In genomic region chr1:36920726-36921125, GRCm38 (mm10) we compare ENCODE assay signal across 7 mouse cellular contexts. TPM values are rescaled to one million over a fixed set of nuclear protein-coding genes. Genes with fewer than 3 reads are reported as not detected.
DNase-seq lines count a peak whose midpoint lies in the region; ATAC-seq lines count a peak whose summit lies in the region.

No protein-coding gene starts in this region.

- H3K9ac ChIP-seq in midbrain, embryonic 12.5 days (replicated peaks) = no peak overlapping the region
- no peak overlapping the region for H3K9ac ChIP-seq in midbrain, embryonic 13.5 days (replicated peaks)
- H3K9ac ChIP-seq in intestine, embryonic 14.5 days (ENCODE audit: low read length) = no peak overlapping the region

- peak; percentile 31 for DNase-seq in gastrocnemius, postnatal 25 days
- DNase-seq in intestine, embryonic 14.5 days (ENCODE audit: low spot score) = no peak
- peak; percentile 52 for DNase-seq in skeletal muscle tissue, adult 2 months (ENCODE audit: low read depth, low spot score)
- DNase-seq in urinary bladder, adult 2 months (ENCODE audit: low spot score) = no peak
- no peak for DNase-seq in retina, postnatal 1 day

- H3K4me2 ChIP-seq in midbrain, embryonic 12.5 days (replicated peaks) = no peak overlapping the region
- no peak overlapping the region for H3K4me2 ChIP-seq in midbrain, embryonic 13.5 days (replicated peaks)
- H3K4me2 ChIP-seq in intestine, embryonic 14.5 days (ENCODE audit: low read length) = no peak overlapping the region

- no peaks in the 10 kb centered on the region for H3K27me3 ChIP-seq in midbrain, embryonic 12.5 days
- H3K27me3 ChIP-seq in midbrain, embryonic 13.5 days = no peaks in the 10 kb centered on the region
- H3K27me3 ChIP-seq in intestine, embryonic 14.5 days (replicated peaks; ENCODE audit: control insufficient read depth, insufficient read depth, low read length) = no peaks in the 10 kb centered on the region

- ATAC-seq in midbrain, embryonic 12.5 days (ENCODE audit: low FRiP score, low read depth) = no peak
- no peak for ATAC-seq in midbrain, embryonic 13.5 days
- ATAC-seq in intestine, embryonic 14.5 days (replicated peaks; ENCODE audit: low FRiP score, low TSS enrichment, low read depth) = no peak

- no peak overlapping the region for H3K4me3 ChIP-seq in midbrain, embryonic 12.5 days
- H3K4me3 ChIP-seq in midbrain, embryonic 13.5 days (replicated peaks) = no peak overlapping the region
- H3K4me3 ChIP-seq in intestine, embryonic 14.5 days (ENCODE audit: low read depth, low read length) = no peak overlapping the region

- 72% methylated on average over 4 of the region's 4 CpGs for WGBS in midbrain, embryonic 12.5 days
- 77% methylated on average over 4 of the region's 4 CpGs for WGBS in midbrain, embryonic 13.5 days
- 37% methylated on average over 4 of the region's 4 CpGs for WGBS in intestine, embryonic 14.5 days

- H3K4me1 ChIP-seq in midbrain, embryonic 12.5 days = peaks cover 34% of the 10 kb centered on the region
- H3K4me1 ChIP-seq in midbrain, embryonic 13.5 days (replicated peaks) = peaks cover 44% of the 10 kb centered on the region
- peaks cover 47% of the 10 kb centered on the region for H3K4me1 ChIP-seq in intestine, embryonic 14.5 days (replicated peaks; ENCODE audit: control insufficient read depth, insufficient read depth, low read length)

- H3K9me3 ChIP-seq in midbrain, embryonic 12.5 days = no peaks in the 10 kb centered on the region
- no peaks in the 10 kb centered on the region for H3K9me3 ChIP-seq in midbrain, embryonic 13.5 days
- H3K9me3 ChIP-seq in intestine, embryonic 14.5 days (ENCODE audit: control insufficient read depth, low read length) = no peaks in the 10 kb centered on the region

- H3K27ac ChIP-seq in midbrain, embryonic 12.5 days (replicated peaks) = 0 out of 2 replicates have a peak overlapping the region, but pooled peaks have one; percentile 30
- no peak overlapping the region for H3K27ac ChIP-seq in midbrain, embryonic 13.5 days
- H3K27ac ChIP-seq in intestine, embryonic 14.5 days (ENCODE audit: low read depth) = peak overlapping the region; percentile 72

- H3K36me3 ChIP-seq in midbrain, embryonic 12.5 days = no peaks in the 10 kb centered on the region
- H3K36me3 ChIP-seq in midbrain, embryonic 13.5 days = no peaks in the 10 kb centered on the region
- no peaks in the 10 kb centered on the region for H3K36me3 ChIP-seq in intestine, embryonic 14.5 days (ENCODE audit: control insufficient read depth, insufficient read depth, low read length)

RNA-seq across cellular contexts. Expression of gene Tmem131, which starts 22.7 kb away (rescaled TPM):
- polyA plus RNA-seq in midbrain, embryonic 12.5 days (2016; fragmentation: Nextera tagmentation; extraction: Ambion mirVana) = 17.8 and 22.0 TPM in 2 replicates
- 12.6 and 13.2 TPM in 2 replicates for polyA plus RNA-seq in midbrain, embryonic 13.5 days (2015; fragmentation: Nextera tagmentation; extraction: Ambion mirVana)
- 10 to 100 TPM; 22.1 to 25.3 TPM for total RNA-seq in gastrocnemius, postnatal 25 days (2021)
- 28.2 and 28.6 TPM in 2 replicates for polyA plus RNA-seq in intestine, embryonic 14.5 days (2014; fragmentation: Nextera tagmentation; extraction: Ambion mirVana)
- 15.0 and 26.4 TPM in 2 replicates for polyA plus RNA-seq in urinary bladder, adult 2 months (2012; rRNA removed)

Comparison
In these comparisons a context has a peak if more than half of its experiments do, and no peak if none do; other contexts are left out.
1. DNase-seq: peak in gastrocnemius, postnatal 25 days (single experiment) and skeletal muscle tissue, adult 2 months (single experiment); none in intestine, embryonic 14.5 days (single experiment), urinary bladder, adult 2 months (single experiment) and retina, postnatal 1 day (single experiment).